Mouse (Mus musculus) urinary bladder, postnatal 4 days (tissue): ENCODE results near the gene Usp43.

Experiments used
- DNase-seq, 2 experiments: peaks; one replicate each; pipeline ENCODE4 v3.0.0; 2021 to 2022; ENCODE audit warnings: low spot score in 2 of 2

Usp43 gene

GRCm38 (mm10) chr11:67808051-67808450 lies 113.9 kb downstream of the Usp43 start:
- DNase-seq: no peak

- DNase-seq: no peak
Measured at GRCm38 (mm10) chr11:67806832-67807597, 114.9 kb downstream of the Usp43 start.

GRCm38 (mm10) chr11:67805538-67805937 lies 116.4 kb downstream of the Usp43 start:
- no peak for DNase-seq
